Mouse (Mus musculus) embryonic fibroblast, embryonic 13.5 days (primary cell): ENCODE data around the gene Msl3.

ENCODE experiments used
- CTCF ChIP-seq: IDR thresholded peaks from 2 replicates; pipeline ENCODE4 v1.5.1; 2011; ENCODE audit warnings: mild to moderate bottlenecking, control low read depth, low read length, moderate library complexity, borderline replicate concordance; ENCODE audit not compliant: insufficient read depth
- POLR2A ChIP-seq: IDR thresholded peaks from 2 replicates; pipeline ENCODE4 v1.6.1; 2011; ENCODE audit warnings: low read depth, mild to moderate bottlenecking, control low read depth, low read length, moderate library complexity

DNA sequence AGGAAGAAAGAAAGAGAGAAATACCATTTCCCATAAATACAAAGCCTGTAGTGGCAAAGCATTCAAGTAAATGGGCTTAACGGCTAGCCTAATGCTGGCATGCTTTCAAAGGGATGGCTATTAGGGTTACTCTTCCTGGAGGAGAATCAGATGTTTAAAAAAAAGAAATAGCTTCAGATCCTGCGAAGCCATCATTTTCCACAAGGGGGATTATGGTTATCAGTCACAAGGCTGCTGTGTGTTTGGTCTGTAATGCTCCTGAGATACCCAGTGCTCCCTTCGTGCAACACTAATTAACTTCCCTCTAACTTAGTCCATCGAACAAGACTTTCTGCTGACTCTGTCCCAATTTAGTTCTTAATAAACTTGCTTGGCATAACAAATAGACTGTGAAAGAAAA is 13.5 kb downstream of the Msl3 start:
- no peak for TF ChIP-seq CTCF
- no peak for TF ChIP-seq POLR2A
